Mouse (Mus musculus): Measurements from ENCODE around the gene Add3.

DNA sequence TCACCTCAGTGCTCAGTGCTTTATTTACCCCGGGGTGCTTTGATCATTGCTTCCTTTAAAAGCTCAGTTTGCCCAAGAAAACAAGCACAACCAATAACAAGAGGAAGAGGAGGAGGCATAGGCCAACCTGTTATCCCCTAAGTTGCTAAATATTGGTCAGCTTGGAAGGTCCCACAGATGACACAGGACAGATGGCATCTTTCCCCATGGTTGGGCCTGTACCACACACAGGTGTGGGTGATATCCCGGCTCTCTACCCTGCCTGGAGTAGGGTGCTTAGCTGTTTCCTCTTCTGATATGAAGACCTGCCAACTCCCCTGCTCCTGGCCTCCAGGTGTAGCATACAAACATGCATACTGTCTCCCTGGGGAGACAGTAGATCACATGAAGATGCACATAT is 75.1 kb downstream of the Add3 start:
- TF ChIP-seq MYC (IDR thresholded peaks at IDR 0.05; ENCODE audit: low read depth, low read length) (no peak), UBTF (IDR thresholded peaks at IDR 0.05; ENCODE audit: low read depth, low read length) (no peak)
